In genomic region chr5:140201109-140201508, GRCm38 (mm10) we compare ENCODE assay signal across 18 mouse cellular contexts.
DNase-seq lines count a peak whose midpoint lies in the region; ATAC-seq and TF ChIP-seq lines count a peak whose summit lies in the region.
"Had no signal": no experiment of that assay in that cellular context is flagged by ENCODE, and none has a peak within 500 bp of the region (broad histone marks: within the 10 kb centered on the region; RNA-seq: fewer than 3 reads in every experiment).

No protein-coding gene starts in this region.

- dilution Hi-C loops in CH12.LX (cut with MboI; ENCODE audit: extremely low pct_ligation_motif_present, extremely low pct_unique_long_range_greater_than_20kb, low sequenced_read_pairs), result no loop called here

- in situ Hi-C loops in CH12.LX (cut with MboI; ENCODE audit: low pct_ligation_motif_present, low pct_unique_long_range_greater_than_20kb, low sequenced_read_pairs), result no loop called here

- H3K27ac ChIP-seq in forebrain, embryonic 13.5 days, result 0 out of 2 replicates have a peak overlapping the region, but pooled peaks have one; percentile 6
- H3K27ac ChIP-seq in forebrain, embryonic 11.5 days (ENCODE audit: low read depth, low read length), result no peak overlapping the region
- no peak overlapping the region for H3K27ac ChIP-seq in CH12.LX (ENCODE audit: insufficient read depth, low read depth)
- no peak overlapping the region for H3K27ac ChIP-seq in limb, embryonic 10.5 days
- H3K27ac ChIP-seq: embryonic facial prominence, embryonic 12.5 days; forebrain, embryonic 12.5 days; gastrocnemius, adult 2 months had no signal

- 79% methylated on average over 1 of the region's 1 CpGs for WGBS in forebrain, embryonic 13.5 days
- WGBS in forebrain, embryonic 11.5 days, result 79% methylated on average over 1 of the region's 1 CpGs
- 33% methylated on average over 1 of the region's 1 CpGs for WGBS in limb, embryonic 10.5 days

- no peak overlapping the region for H3K4me3 ChIP-seq in forebrain, embryonic 13.5 days
- no peak overlapping the region for H3K4me3 ChIP-seq in forebrain, embryonic 11.5 days (ENCODE audit: low read depth, low read length)
- no peak overlapping the region for H3K4me3 ChIP-seq in CH12.LX (replicated peaks in 1 of 3; ENCODE audit: low read depth in 2 of 3, low read length in 2 of 3, poor library complexity in 1 of 3)
- H3K4me3 ChIP-seq in limb, embryonic 10.5 days, result no peak overlapping the region
- H3K4me3 ChIP-seq: embryonic facial prominence, embryonic 12.5 days; forebrain, embryonic 12.5 days; gastrocnemius, adult 2 months had no signal

- no peak for TF ChIP-seq CTCF in CH12.LX (conservative IDR thresholded peaks at IDR 0.05 in 1 of 2, IDR thresholded peaks at IDR 0.05 in 1 of 2; ENCODE audit: low read depth in 2 of 2, low read length in 2 of 2)

- H3K9ac ChIP-seq in forebrain, embryonic 13.5 days, result no peak overlapping the region
- H3K9ac ChIP-seq in forebrain, embryonic 11.5 days (ENCODE audit: low read length), result no peak overlapping the region
- H3K9ac ChIP-seq in CH12.LX (ENCODE audit: insufficient read depth, low read depth), result no peak overlapping the region
- H3K9ac ChIP-seq: embryonic facial prominence, embryonic 12.5 days; forebrain, embryonic 12.5 days; forebrain, postnatal 0 days had no signal

- H3K36me3 ChIP-seq in forebrain, embryonic 13.5 days (ENCODE audit: poor library complexity, severe bottlenecking), result no peaks in the 10 kb centered on the region
- no peaks in the 10 kb centered on the region for H3K36me3 ChIP-seq in forebrain, embryonic 11.5 days (ENCODE audit: control insufficient read depth, insufficient read depth, low read length)
- peaks cover 0 to 52% of the 10 kb centered on the region in 2 experiments for H3K36me3 ChIP-seq in CH12.LX (replicated peaks in 1 of 2; ENCODE audit: control insufficient read depth in 1 of 2, insufficient read depth in 1 of 2, low read length in 1 of 2)
- H3K36me3 ChIP-seq in limb, embryonic 10.5 days, result 0 out of 2 replicates have a peak, but pooled peaks cover 3% of the 10 kb centered on the region
- H3K36me3 ChIP-seq: embryonic facial prominence, embryonic 12.5 days; forebrain, embryonic 12.5 days had no signal

- TF ChIP-seq EP300 in CH12.LX (IDR thresholded peaks at IDR 0.05; ENCODE audit: low read length), result no peak

- no peaks in the 10 kb centered on the region for H3K79me2 ChIP-seq in CH12.LX (replicated peaks; ENCODE audit: control insufficient read depth, extremely low read depth, insufficient read depth, poor library complexity, severe bottlenecking)

- no peaks in the 10 kb centered on the region for H3K9me3 ChIP-seq in forebrain, embryonic 13.5 days (replicated peaks)
- H3K9me3 ChIP-seq in forebrain, embryonic 11.5 days (ENCODE audit: control insufficient read depth, low read length), result no peaks in the 10 kb centered on the region
- no peaks in the 10 kb centered on the region for H3K9me3 ChIP-seq in CH12.LX (replicated peaks; ENCODE audit: low read length)
- H3K9me3 ChIP-seq in limb, embryonic 10.5 days (replicated peaks), result no peaks in the 10 kb centered on the region
- H3K9me3 ChIP-seq: embryonic facial prominence, embryonic 12.5 days; forebrain, embryonic 12.5 days had no signal

- no peak for TF ChIP-seq RAD21 in CH12.LX (IDR thresholded peaks at IDR 0.05; ENCODE audit: low read depth, low read length)

- ATAC-seq in forebrain, embryonic 13.5 days, result no peak
- ATAC-seq in forebrain, embryonic 11.5 days (replicated peaks; ENCODE audit: low FRiP score), result no peak
- ATAC-seq in megakaryocyte, adult 5-6 weeks (ENCODE audit: poor library complexity, severe bottlenecking), result no peak
- ATAC-seq: forebrain, postnatal 0 days; hindbrain, embryonic 16.5 days; inflammation-experienced regulatory T-cells, adult 6 months had no signal

- H3K4me2 ChIP-seq in forebrain, embryonic 13.5 days, result no peak overlapping the region
- H3K4me2 ChIP-seq in forebrain, embryonic 11.5 days (ENCODE audit: low read depth, low read length, severe bottlenecking), result no peak overlapping the region
- no peak overlapping the region for H3K4me2 ChIP-seq in CH12.LX (ENCODE audit: insufficient read depth, low read depth, poor library complexity, severe bottlenecking)
- H3K4me2 ChIP-seq: embryonic facial prominence, embryonic 12.5 days; forebrain, embryonic 12.5 days had no signal

- no peak for DNase-seq in forebrain, embryonic 11.5 days (ENCODE audit: low spot score)
- peak; percentile 25 for DNase-seq in CH12.LX (ENCODE audit: extremely low read depth)
- peak; percentile 89 for DNase-seq in thymus, postnatal 0 days (ENCODE audit: low spot score)
- peak; percentile 48 to 79 for DNase-seq in thymus, postnatal 36 days
- DNase-seq in lung, postnatal 25 days (ENCODE audit: low spot score), result no peak
- no peak for DNase-seq in limb, embryonic 10.5 days (ENCODE audit: low spot score)
- DNase-seq: cerebellum, adult 11 months; cerebellum, adult 8-10 months; cerebellum, postnatal 25 days; forebrain, postnatal 0 days; gastrocnemius, adult 2 months; gastrocnemius, postnatal 25 days had no signal

- no peaks in the 10 kb centered on the region for H3K27me3 ChIP-seq in forebrain, embryonic 13.5 days
- H3K27me3 ChIP-seq in forebrain, embryonic 11.5 days (ENCODE audit: control insufficient read depth, insufficient read depth, low read length), result no peaks in the 10 kb centered on the region
- H3K27me3 ChIP-seq in CH12.LX (replicated peaks), result no peaks in the 10 kb centered on the region
- no peaks in the 10 kb centered on the region for H3K27me3 ChIP-seq in limb, embryonic 10.5 days (ENCODE audit: low read depth, poor library complexity, severe bottlenecking)
- H3K27me3 ChIP-seq: embryonic facial prominence, embryonic 12.5 days; forebrain, embryonic 12.5 days had no signal

- TF ChIP-seq POLR2A in CH12.LX (IDR thresholded peaks at IDR 0.05; ENCODE audit: low read depth, low read length), result no peak

- H3K4me1 ChIP-seq in forebrain, embryonic 13.5 days, result no peaks in the 10 kb centered on the region
- no peaks in the 10 kb centered on the region for H3K4me1 ChIP-seq in forebrain, embryonic 11.5 days (replicated peaks; ENCODE audit: control insufficient read depth, insufficient read depth, low read length)
- H3K4me1 ChIP-seq in CH12.LX (ENCODE audit: control insufficient read depth in 1 of 2, insufficient read depth in 2 of 2), result peaks cover 4 to 34% of the 10 kb centered on the region in 2 experiments
- H3K4me1 ChIP-seq in limb, embryonic 10.5 days, result no peaks in the 10 kb centered on the region; the same call in 1 of the 2 replicates
- H3K4me1 ChIP-seq: embryonic facial prominence, embryonic 12.5 days; forebrain, embryonic 12.5 days had no signal

TF ChIP-seq in CH12.LX, 34 proteins besides CTCF, POLR2A, EP300 and RAD21:
- TF ChIP-seq TCF12 (IDR thresholded peaks at IDR 0.05; ENCODE audit: low read depth, low read length) (peak; percentile 36; the same call in 1 of the 2 replicates), USF1 (IDR thresholded peaks at IDR 0.05; ENCODE audit: low read depth, low read length) (no peak)

Comparison
In these comparisons a context has a peak if more than half of its experiments do, and no peak if none do; other contexts are left out.
1. DNase-seq: peak in CH12.LX (single experiment), thymus, postnatal 0 days (single experiment) and thymus, postnatal 36 days (2 of 2); none in forebrain, embryonic 11.5 days (single experiment), lung, postnatal 25 days (single experiment) and limb, embryonic 10.5 days (single experiment).